Mouse (Mus musculus) frontal cortex, postnatal 36 days (tissue): ENCODE measurements around the gene Adamts5.

Experiments
- DNase-seq, 2 experiments: peaks; one replicate each; pipeline ENCODE4 v3.0.0; 2022; ENCODE audit warnings: low spot score in 2 of 2

Gene Adamts5

GRCm38 (mm10) chr16:85822330-85822916, 79.2 kb downstream of the Adamts5 start:
- no peak for DNase-seq

- DNase-seq: no peak
Measured at GRCm38 (mm10) chr16:85819808-85820458, 81.7 kb downstream of the Adamts5 start.

- no peak for DNase-seq
Measured at GRCm38 (mm10) chr16:85814116-85814515, 87.5 kb downstream of the Adamts5 start.

GRCm38 (mm10) chr16:85807626-85808025, 94.0 kb downstream of the Adamts5 start:
- DNase-seq: peak; percentile 40 to 63

GRCm38 (mm10) chr16:85807072-85807471, 94.6 kb downstream of the Adamts5 start:
- peak; percentile 29 to 63 for DNase-seq
